Mouse (Mus musculus): ENCODE measurements around the gene Ddx43.

- TF ChIP-seq CTCF (IDR thresholded peaks at IDR 0.05; ENCODE audit: extremely low read depth, insufficient read length, insufficient replicate concordance, low read depth, low read length) (no peak), POLR2A (IDR thresholded peaks at IDR 0.05; ENCODE audit: low read depth, low read length) (no peak)
Measured at GRCm38 (mm10) chr9:78347004-78347403, 48.6 kb upstream of the Ddx43 start.
